Mouse (Mus musculus) thymus, postnatal 25 days (tissue): Measurements from ENCODE around the gene Pde4d.

Source experiments
- DNase-seq: peaks from one replicate; pipeline ENCODE4 v3.0.0; 2022

Gene Pde4d

DNA sequence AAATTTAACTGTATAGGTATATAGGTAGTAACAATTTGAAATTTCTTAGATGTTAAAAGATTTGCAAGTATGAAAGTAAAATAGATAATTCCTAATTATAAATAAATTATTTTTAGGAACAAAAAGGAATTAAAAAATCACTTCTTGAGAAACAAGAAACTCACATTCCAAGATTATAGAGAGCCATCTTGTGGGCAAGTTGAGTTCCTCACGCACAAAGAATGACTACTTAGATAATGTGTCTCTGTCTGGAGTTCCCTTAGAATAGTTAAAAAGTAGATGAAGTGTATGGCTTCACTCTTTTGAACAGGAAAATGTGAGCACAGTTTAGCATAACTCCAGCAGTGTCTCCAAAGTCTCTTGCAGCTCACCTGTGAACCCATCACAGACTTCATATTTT, 1155.4 kb downstream of the Pde4d start:
- no peak for DNase-seq

DNA sequence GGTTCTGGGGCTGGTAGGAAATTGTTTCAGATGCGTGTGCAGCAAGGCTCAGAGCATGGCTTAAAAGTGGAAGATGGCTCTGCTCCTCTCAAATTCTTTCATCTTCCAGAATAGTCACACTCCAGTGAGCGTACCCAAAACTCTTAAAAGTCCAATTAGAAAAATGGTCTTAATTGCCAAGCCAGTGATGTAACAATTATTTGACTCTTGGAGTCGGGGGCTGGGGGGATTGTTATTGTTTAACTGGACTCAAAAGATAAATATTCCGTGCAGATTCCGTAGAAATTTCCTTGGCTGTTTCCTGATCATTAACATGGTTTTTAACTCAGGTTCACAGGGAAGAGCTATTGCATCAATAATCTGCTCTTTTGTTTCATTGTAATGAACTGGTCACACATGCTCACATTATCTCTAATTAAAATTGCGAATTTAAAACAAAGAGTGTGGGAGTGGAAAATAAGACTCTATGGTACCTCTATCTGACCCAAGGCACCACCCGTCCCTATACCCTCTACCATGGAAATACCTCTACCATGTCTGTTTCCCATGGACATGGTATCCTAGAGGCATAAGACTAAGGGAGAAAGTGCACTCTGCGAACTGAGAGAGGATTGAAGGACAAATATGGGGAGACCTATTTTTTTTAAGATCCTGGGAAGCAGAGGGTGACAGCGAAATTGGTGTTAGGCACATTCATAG, 1159.5 kb downstream of the Pde4d start:
- DNase-seq: no peak

DNA sequence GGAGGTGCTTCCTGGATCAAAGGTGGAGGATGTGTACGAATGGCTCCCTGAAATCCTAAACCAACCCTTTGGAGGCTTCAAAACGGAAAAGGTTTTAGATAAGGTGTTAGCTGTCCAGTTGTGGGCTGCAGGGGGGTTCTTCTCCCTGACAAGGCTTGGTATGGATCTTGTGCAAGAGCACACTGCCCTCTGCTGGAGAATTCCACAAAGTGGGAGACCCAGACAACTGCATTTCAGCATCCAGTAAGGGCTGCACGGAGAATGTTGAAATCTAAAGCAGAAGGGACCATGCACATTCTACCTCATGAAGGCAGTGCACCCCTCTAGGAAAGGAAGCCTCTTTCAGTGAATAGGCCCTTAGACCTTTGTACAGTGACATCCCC, 1160.0 kb downstream of the Pde4d start:
- peak; percentile 22 for DNase-seq

DNA sequence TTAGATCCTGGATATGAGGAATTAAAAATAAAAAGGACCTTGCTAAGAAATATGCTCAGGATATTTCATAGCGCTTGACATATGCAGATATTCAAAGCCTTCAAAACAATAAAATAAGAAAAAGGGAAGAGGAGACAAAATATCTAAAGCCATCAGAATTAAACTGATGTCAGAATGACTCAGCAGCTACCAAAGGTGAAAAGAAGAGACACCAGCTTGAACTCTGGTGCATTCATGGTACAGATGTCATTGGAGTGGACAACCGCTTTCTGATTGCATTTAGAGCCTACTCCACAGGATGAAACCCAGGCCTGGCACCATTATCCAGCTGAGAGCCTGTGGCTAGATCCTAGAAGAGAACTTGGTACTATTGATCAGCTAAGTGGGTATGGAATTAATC, 1161.0 kb downstream of the Pde4d start:
- no peak for DNase-seq

DNA sequence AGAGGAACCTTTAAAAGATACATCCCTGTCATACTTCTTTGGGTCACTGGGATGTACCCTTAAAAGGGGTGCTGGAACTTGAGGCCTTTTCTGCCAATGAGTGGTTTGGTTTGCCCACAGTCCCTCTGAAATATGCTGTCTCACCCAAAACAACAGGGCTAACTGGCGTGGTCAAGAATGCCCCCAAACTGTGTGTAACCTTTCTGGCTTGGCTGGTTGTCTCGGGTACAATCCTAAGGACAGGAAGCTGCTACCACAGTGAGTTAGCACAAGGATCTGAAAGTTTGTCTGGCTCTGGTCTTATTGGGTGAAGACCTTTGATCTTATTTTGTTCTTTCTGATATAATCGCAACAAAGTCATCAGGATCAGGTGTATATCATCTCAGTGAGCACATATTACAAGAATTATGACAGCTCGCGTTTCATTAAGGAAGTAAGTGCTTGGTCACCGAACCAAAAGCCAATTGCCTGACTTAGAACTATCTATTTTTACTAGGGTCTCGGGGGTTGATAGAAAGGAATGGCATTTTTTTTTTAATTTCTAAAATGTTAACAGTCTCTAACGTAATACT, 1165.6 kb downstream of the Pde4d start:
- no peak for DNase-seq

DNA sequence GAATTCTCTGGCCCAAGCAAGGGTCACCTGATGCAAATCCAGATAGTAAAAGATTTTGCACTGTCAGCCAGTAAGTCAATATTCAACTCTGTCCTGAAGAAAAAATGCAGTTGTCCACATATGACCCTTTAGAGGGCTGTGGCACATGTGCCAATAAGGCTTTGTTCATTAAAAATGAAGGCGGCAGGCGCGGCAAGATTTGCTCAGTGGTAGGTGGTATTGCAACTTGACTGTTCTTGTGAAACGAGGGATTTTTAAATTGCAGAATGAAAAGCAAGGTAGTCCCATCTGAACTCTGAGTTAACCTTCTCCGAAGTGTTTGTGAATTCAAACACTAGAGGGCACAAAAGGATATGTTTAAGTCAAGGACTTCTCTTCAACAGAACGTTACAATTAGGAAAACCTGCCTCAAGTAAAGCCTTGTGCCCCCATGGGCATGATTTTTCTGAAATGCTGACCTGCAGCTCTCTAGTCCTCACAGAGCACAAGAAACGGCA, 1166.1 kb downstream of the Pde4d start:
- DNase-seq: no peak

DNA sequence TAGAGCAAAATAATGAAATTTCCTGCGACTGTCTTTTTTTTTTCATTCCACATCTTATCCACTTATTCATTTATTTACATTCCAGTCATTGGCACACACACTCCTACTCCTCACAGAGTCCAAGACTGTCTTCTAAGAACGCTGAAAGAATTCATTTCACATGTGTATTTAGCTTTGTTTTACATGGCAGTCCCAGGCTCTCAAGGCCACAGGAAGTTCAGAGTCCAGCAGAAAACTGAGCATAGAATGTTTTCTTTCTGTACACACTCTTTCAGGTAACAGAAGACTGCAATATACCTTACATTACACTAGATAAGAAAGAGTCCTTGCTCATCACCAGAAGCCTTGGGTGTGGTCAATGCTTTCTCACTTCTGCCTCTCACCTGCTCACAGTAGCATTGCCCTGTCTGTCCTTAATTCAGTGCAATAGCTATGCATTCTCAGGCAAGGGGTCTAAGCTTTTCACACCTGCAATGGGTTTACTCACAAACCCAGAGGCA, 1169.5 kb downstream of the Pde4d start:
- no peak for DNase-seq

DNA sequence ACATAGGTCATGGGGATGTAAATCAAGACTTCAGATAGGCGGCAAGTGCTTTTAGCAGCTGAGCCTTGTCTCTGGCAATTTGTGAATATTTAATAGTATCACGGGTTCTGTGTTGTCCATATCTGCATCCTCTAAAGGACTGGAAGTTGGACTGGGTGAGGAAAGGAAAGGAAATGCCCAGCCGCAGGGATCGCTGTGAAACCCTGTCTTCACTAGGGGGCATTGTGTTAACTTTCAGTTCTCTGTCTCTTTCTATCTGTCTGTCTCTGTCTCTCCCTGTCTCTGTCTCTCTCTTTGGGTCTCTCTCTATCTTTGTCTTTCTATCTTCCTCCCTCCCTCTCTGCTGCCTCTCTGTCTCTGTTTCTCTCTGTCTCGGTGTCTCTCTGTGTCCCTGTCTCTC, 1172.5 kb downstream of the Pde4d start:
- no peak for DNase-seq

DNA sequence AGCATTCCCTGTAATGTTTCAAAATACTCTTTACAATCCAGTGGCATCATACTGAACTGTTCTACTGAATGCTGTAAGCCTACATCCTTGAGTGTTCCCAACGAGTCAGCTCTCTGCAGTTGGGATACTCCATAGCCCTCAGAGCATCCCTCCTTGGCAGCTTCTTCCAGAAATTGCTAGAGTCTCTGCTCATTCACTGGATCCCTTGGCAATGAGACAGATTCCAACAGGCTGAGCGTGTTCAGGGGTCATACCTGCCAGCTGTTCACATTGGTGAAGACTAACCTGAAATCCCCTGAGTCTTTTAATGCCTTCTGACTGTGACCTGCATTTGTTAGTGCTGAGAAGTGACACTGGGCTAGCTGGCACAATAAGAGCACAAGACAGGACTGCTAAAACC, 1173.5 kb downstream of the Pde4d start:
- DNase-seq: no peak

DNA sequence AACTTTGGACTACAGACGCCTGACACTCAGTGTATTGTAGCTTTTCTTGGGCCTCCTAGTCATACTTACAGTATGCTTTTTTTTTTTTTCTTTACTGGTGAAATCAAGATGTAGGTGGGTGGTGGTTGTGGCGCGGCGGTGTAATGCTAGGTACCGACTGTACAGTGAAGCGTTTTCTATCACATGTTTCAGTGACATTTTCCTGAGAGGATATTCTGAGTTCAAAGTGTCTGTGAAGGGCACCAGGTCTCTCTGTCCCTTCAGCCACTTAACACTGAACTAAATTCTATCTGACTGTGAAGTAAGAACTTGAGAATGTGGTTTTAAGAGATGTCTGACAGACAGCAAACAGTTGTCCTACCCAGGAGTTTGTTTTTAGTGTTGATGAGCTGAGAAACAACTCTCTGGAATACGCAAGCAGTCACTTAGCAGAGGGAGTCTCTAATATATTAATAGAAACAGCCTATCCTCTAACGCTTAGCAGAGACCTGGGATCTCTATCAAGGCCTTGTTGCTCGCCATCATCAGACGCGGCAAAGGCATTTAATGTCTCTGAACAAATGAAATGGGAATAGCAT, 1175.1 kb downstream of the Pde4d start:
- DNase-seq: no peak

DNA sequence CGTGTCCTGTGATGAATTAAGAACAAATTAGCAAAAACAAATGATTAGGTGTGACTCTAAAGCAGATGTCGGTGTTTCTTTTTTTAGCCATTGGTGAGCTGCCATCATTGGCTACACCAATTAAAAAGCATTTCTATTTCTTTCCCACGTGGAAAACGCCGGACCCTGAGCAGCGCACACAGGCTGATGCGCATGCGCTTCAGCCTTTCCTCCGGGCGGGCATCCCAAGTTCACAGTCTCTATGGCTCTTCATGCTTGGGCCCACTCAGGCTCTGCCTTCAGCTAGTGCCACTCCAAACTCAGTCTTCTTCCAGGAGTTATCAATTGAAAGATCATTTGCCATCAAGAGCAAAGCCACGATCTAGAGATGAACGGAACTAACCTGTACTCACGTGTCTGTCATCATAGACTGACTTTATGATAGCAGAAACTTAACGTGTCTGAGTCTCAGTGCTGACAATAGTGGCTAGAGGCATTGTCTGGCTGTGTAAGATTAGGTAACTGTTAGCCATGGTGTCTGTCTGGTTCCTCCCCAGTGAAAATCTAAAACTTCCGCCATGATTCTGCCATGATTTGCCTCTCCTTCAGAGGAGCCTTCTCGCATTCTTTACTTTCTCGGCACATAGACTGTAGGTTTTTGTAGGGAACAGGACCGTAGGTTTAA, 1175.8 kb downstream of the Pde4d start:
- no peak for DNase-seq

DNA sequence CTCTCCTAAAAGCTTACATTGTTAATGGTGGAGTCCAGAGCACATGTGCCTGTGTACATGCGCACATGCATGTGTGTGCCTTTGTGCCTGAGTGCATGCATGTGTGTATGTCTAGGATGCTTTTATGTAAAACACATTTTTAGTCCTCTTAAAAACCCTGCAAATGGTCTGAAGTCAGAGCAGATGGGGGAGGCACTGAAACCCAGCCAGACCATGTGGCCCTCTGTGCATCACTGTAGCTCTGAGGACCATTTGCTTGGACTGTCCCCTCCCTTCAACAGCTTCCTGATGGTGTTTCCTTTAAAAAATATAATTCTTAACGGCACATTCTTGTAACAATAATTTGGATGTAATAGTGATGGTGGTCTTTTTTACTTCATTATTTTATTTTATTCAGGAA, 1177.5 kb downstream of the Pde4d start:
- no peak for DNase-seq

DNA sequence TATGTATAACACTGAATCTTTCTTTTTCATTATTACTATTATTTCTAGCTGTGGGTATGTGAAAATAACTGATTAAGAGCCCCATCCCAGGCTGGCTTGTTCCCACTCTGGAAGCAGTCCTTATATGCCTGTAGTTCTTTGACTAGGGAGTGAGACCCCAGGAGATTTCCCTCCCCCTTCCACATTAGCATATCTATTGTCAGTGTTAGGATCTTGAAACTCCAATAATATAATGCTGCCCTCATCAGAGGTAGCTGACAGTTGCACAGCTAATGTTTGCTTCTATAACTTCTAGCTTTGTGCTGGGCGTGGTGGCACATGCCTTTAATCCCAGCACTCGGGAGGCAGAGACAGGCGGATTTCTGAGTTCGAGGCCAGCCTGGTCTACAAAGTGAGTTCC, 1178.9 kb downstream of the Pde4d start:
- no peak for DNase-seq

DNA sequence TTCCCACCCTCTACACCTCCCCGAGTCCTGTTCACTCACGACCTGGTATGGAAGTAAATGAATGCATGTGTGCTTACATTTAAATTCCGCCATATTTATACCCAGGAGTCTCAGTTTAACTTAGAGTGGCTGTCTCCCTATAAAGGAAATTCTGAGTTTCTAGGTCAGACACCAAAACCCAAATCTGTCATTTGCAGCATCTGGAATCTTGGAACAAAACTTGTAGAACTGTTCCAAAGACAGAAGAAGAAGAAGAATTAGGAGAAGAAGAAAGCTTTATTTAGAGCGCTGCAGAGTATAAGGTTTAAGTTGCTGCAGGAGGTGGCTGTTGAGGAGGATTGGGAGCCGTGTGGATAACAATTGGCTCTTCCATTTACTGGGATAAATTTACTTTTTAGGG, 1179.5 kb downstream of the Pde4d start:
- no peak for DNase-seq

DNA sequence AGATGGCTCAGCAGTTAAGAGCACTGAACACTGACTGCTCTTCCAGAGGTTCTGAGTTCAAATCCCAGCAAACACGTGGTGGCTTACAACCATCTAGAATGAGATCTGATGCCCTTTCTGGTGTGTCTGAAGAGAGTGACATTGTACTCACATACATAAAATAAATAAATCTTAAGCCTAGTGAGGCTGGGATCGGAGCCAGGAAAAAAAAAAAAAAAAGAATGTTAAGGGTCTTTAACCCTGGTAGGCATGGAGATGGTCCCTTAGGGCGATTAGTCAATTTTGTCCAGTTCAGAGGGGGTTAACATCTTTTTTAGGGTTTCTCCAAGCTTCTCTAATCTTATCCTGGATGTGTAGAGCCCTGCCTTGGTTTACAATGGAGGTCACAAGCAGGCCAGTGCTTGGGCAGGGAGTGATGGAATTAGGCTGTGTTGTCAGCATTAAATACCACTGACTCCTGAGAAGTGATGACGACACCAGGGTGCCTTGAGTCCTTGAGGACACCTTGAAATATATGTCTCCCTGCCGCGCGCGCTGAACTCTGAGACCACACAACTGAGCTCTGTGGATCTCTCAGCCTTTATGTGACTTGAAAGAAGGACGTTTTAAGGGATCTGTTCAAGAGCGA, 1181.8 kb downstream of the Pde4d start:
- no peak for DNase-seq

DNA sequence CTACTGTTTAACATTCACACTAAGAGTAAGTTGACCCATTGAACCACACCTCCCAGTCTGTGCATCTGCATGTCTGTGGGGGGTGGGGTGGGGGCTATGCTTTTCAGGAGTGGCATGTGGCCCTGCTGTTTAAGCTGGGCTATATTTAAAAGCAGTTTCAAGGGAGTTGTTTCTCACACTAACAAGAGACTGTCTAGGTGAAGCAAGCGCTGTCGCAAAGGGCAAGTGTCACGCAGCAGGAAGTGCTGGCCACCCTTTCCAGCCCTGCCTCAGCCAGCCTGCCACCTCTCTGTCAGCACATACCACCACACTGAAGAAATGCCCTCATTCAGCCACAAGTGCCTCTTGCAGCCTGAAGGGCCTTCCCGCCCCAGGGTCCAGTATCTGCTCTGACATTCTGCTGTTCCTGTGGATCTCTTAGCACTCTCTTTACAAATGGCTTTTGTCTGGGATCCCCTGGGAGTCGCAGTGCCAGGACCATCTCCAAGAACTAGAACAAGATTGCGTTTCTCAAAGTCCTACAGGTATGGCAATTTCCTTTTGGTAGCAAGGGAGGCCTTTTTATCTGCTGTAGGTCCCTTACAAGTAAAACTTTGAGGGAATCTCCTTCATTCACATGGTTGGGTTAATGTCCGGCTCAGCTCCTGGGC, 1182.8 kb downstream of the Pde4d start:
- DNase-seq: no peak

DNA sequence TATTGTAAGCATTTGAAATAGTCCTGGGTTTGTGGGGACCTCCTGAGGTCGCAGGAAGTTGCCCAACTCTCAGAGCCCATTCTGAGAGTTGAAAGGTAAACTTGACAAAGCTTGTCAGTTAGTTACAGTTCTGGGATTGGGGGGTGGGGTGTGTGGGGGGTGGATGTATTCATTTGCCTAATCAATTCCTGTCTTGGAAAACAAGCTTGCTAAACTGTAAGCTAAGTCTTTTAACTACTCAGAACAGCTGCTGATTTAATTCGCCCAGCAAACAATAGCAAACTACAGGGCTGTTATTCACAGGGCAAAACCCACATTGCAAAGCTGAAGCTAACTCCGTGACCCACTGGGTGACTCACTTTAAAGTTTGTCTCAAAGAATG, 1183.3 kb downstream of the Pde4d start:
- DNase-seq: no peak

DNA sequence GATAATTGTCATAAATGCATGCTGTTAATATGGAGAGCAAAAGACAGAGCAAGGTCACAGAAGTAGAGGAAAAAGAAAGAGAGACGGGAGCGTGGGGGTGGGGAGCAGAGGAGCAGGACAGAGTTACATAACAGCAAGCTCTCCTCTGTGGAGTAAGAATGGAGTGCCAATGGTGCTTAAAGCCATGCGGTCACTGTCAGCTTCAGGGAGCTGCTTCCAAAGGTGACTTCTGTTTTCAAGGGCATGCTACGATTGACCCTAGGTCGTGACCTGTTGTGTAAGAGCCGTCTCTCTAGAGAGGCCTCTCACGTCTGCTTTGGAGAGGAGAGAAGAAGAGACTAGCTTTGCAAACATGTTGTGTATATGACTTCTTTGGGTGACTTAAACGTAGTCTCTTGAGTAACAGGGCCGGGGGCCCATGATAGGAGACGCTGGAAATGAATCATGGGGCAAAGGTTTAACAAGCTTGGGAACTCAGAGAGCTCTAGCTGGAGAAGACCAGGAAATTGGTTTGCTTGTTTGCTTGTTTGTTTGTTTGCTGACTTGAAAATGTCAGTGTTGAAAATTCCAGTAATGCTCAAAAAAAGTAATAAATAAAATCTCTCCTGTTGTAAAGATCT, 1186.3 kb downstream of the Pde4d start:
- no peak for DNase-seq

DNA sequence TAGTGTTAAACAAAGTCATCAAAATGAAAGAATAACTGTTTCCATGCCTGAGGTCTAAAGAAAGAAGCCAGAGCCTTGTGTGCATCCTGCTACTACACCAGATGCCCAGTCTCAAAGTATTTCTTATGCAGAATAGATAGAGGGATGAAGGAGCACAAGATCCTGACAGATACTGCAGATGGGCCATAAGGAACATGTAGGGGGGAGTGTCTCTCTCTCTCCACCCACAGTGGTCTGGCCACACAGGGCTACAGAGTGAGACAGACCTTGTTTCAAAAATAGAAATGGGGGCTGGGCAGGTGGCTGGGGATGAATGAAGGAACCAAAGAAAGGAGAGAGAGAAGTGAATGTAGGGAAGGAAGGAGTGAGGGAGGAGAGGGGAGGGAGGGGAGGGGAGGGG, 1188.5 kb downstream of the Pde4d start:
- no peak for DNase-seq

DNA sequence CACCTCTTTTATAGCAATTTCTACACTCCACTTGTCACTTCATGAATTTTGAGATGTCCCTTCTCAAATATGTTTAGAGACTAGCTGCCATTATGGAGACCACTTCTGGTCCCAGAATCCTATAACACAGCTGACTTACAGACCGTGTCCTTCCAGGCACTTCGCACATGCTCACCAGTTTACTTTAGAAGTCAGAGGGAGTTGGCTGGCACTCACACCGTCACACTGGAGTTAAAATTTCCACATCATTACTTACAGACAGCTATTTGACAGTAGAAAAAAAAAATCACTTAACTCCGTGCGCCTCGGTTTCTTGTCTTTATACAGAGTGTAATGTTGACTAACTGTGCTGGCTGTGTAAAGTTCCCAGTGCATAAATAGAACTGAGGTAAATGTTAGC, 1189.5 kb downstream of the Pde4d start:
- no peak for DNase-seq

DNA sequence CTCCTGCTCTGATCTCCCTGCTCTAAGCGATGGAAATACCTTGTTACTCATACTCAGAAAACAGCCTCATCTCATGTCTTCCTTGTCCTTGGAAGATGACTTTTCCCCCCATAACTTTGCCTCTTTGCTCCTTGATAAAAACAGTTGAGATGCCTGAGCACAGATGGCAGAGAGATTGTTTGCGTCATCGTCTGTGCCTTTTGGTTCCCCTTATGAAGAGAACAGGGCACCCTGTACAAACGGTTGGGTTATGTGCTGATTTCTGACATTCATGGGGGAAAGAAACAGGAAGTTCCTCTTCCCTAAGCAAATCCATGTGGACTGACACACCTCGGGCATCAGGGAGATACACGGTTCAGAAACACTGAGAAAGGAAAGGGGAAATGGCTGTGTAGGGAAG, 1191.8 kb downstream of the Pde4d start:
- DNase-seq: no peak

DNA sequence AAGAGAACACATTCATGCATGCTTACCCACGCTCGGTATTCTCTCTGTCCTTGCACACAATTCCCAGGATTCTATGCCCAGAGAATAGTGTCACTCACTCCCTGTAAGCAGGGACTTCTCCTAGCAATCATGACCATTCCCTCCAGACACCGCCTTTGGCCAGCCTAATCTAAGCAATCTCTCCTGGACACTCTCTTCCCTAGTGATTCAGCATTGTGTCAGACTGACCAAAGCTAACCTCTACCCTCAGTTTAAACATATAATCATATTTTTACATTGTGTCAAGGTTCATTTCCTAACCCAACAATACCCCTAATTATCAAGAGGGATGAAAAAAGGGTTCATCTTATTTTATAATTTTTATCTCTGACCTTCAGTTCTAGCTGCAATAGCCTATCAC, 1193.7 kb downstream of the Pde4d start:
- DNase-seq: no peak

DNA sequence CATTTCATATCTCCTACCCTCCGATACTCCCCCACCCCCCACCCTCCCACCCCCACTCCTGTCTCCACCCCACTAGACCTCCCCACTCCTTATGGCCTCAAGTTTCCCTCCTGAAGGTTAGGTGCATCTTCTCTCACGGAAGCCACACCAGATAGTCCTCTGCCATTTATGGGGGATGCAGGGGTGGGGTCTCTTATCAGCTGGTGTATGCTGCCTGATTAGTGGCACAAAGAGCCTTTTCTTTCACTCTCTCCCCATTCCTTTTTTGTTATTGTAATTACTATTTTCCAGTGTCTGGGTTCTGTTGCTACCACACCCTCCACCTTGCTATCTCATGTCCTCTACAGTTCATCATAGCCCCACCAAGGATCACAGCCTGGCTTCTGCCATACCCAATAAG, 1194.3 kb downstream of the Pde4d start:
- DNase-seq: no peak
